ENCODE assay signal across 8 mouse cellular contexts in the genomic region with DNA sequence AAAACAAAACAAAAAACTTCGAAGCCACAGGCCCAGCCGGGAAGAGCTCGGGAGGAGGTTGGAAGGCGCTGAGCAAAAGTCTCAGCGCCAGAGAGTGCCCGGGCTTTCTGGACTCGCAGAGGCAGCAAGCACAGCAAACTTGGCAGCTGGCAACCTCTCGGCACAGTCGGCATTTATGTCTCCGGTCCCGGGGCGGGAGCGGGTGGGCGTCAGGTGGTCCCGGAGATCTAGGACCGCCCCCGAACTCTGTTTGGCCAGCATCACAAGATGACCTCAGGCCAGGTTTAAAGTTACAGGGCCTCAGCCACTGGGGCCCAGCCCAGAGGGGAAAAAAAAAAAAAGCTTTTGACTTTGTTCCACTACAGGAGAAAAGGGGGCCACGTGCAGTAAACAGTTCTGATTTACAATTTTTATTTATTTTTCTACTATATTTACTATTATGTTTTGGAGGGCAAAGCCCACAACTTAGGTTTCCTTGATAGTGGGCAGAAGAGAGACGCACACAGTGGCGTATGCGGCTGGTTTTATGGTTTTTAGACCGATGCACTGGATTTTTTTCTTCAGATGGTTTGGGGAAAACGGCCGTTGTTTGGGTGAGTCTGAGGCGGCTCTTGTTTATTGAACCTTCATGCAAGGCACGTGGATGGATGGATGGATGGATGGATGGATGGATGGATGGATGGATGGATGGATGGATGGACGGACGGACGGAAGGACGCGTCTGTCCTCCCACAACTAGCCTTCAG. TPM values are rescaled to one million over a fixed set of nuclear protein-coding genes. Genes with fewer than 3 reads are reported as not detected.
DNase-seq lines count a peak whose midpoint lies in the region; ATAC-seq and TF ChIP-seq lines count a peak whose summit lies in the region.

A gene (minus strand): TSS at position 240 of the 746 bp plus-strand sequence.

- intact Hi-C loops in heart, adult 2 months (cut with DNase I): no loop called here

- H3K9ac ChIP-seq in heart, adult 2 months (ENCODE audit: low read depth, low read length): no peak within 1 kb of the TSS
- 0 out of 2 replicates have a peak within 1 kb of the TSS, but pooled peaks have one; percentile 7 for H3K9ac ChIP-seq in limb, embryonic 15.5 days
- peak within 1 kb of the TSS; percentile 24; the same call in 1 of the 2 replicates for H3K9ac ChIP-seq in midbrain, postnatal 0 days (replicated peaks; ENCODE audit: low read length, poor library complexity, severe bottlenecking)

- TF ChIP-seq POLR2A in heart, adult 2 months (IDR thresholded peaks at IDR 0.05; ENCODE audit: insufficient read depth, low read depth, low read length): 0 out of 2 replicates have a peak, but pooled peaks have one; percentile 20
- TF ChIP-seq POLR2A in kidney, adult 2 months (IDR thresholded peaks at IDR 0.05; ENCODE audit: low read depth, low read length): no peak

- peak within 1 kb of the TSS; percentile 86 for H3K27ac ChIP-seq in embryonic facial prominence, embryonic 10.5 days (replicated peaks)
- no peak within 1 kb of the TSS for H3K27ac ChIP-seq in heart, adult 2 months
- no peak within 1 kb of the TSS for H3K27ac ChIP-seq in kidney, adult 2 months (ENCODE audit: insufficient read depth, low read depth, low read length)
- H3K27ac ChIP-seq in limb, embryonic 15.5 days: peak within 1 kb of the TSS; percentile 77
- H3K27ac ChIP-seq in midbrain, postnatal 0 days (ENCODE audit: low read depth, low read length): no peak within 1 kb of the TSS

- ATAC-seq in limb, embryonic 15.5 days (ENCODE audit: insufficient number of reproducible peaks, low FRiP score, low TSS enrichment, low read depth): peak; percentile 46
- ATAC-seq in midbrain, postnatal 0 days (ENCODE audit: low FRiP score): peak; percentile 51; the same call in 1 of the 2 replicates

- 1% methylated on average over 31 of the region's 31 CpGs for WGBS in embryonic facial prominence, embryonic 10.5 days
- 8% methylated on average over 31 of the region's 31 CpGs for WGBS in heart, adult 2 months
- WGBS in kidney, adult 2 months: 13% methylated on average over 31 of the region's 31 CpGs
- 2% methylated on average over 31 of the region's 31 CpGs for WGBS in limb, embryonic 15.5 days
- WGBS in midbrain, postnatal 0 days: 4% methylated on average over 31 of the region's 31 CpGs

- no peak for TF ChIP-seq EP300 in heart, adult 2 months (IDR thresholded peaks at IDR 0.05; ENCODE audit: insufficient read depth, low read depth, low read length)

- DNase-seq in adrenal gland, postnatal 10 days: peak; percentile 54
- DNase-seq in embryonic facial prominence, embryonic 10.5 days (ENCODE audit: low spot score): peak; percentile 90
- peak; percentile 55 to 57 for DNase-seq in heart, adult 2 months
- peak; percentile 16 for DNase-seq in kidney, adult 2 months
- peak; percentile 82 for DNase-seq in midbrain, postnatal 0 days (ENCODE audit: low spot score)
- peak; percentile 61 for DNase-seq in testis, postnatal 14 days (ENCODE audit: low spot score)
- no peak for DNase-seq in spleen, postnatal 4 days (ENCODE audit: low spot score in 2 of 2)

- H3K36me3 ChIP-seq in embryonic facial prominence, embryonic 10.5 days (replicated peaks): no peaks in the 10 kb centered on the region
- no peaks in the 10 kb centered on the region for H3K36me3 ChIP-seq in heart, adult 2 months (ENCODE audit: control insufficient read depth, insufficient read depth, low read length)
- H3K36me3 ChIP-seq in kidney, adult 2 months (ENCODE audit: control insufficient read depth, insufficient read depth, low read length): no peaks in the 10 kb centered on the region
- no peaks in the 10 kb centered on the region for H3K36me3 ChIP-seq in limb, embryonic 15.5 days
- H3K36me3 ChIP-seq in midbrain, postnatal 0 days (ENCODE audit: insufficient read depth, low read length): no peaks in the 10 kb centered on the region

- H3K27me3 ChIP-seq in embryonic facial prominence, embryonic 10.5 days (replicated peaks; ENCODE audit: low read depth, poor library complexity, severe bottlenecking): peaks cover 50% of the 10 kb centered on the region
- H3K27me3 ChIP-seq in heart, adult 2 months (ENCODE audit: control insufficient read depth, insufficient read depth, low read length): no peaks in the 10 kb centered on the region; the same call in 1 of the 2 replicates
- no peaks in the 10 kb centered on the region; the same call in 1 of the 2 replicates for H3K27me3 ChIP-seq in kidney, adult 2 months (replicated peaks; ENCODE audit: control insufficient read depth, insufficient read depth, low read length)
- 0 out of 2 replicates have a peak, but pooled peaks cover 2% of the 10 kb centered on the region for H3K27me3 ChIP-seq in limb, embryonic 15.5 days
- H3K27me3 ChIP-seq in midbrain, postnatal 0 days (ENCODE audit: insufficient read depth, low read length): 0 out of 2 replicates have a peak, but pooled peaks cover 5% of the 10 kb centered on the region

- H3K79me2 ChIP-seq in heart, adult 2 months (replicated peaks; ENCODE audit: control insufficient read depth, insufficient read depth, low read length): no peaks in the 10 kb centered on the region

- H3K9me3 ChIP-seq in embryonic facial prominence, embryonic 10.5 days: no peaks in the 10 kb centered on the region
- no peaks in the 10 kb centered on the region for H3K9me3 ChIP-seq in limb, embryonic 15.5 days
- H3K9me3 ChIP-seq in midbrain, postnatal 0 days (ENCODE audit: low read length): no peaks in the 10 kb centered on the region

- peak within 1 kb of the TSS; percentile 66 for H3K4me3 ChIP-seq in embryonic facial prominence, embryonic 10.5 days
- peak within 1 kb of the TSS; percentile 39; the same call in 1 of the 2 replicates for H3K4me3 ChIP-seq in heart, adult 2 months
- H3K4me3 ChIP-seq in kidney, adult 2 months (ENCODE audit: insufficient read depth, low read depth, low read length): peak within 1 kb of the TSS; percentile 29
- H3K4me3 ChIP-seq in limb, embryonic 15.5 days: peak within 1 kb of the TSS; percentile 45
- H3K4me3 ChIP-seq in midbrain, postnatal 0 days (ENCODE audit: low read depth, low read length): peak within 1 kb of the TSS; percentile 34

- peak within 1 kb of the TSS; percentile 65 for H3K4me2 ChIP-seq in limb, embryonic 15.5 days
- H3K4me2 ChIP-seq in midbrain, postnatal 0 days (ENCODE audit: low read depth, low read length, poor library complexity, severe bottlenecking): peak within 1 kb of the TSS; percentile 54

- peaks cover 64% of the 10 kb centered on the region for H3K4me1 ChIP-seq in embryonic facial prominence, embryonic 10.5 days
- peaks cover 2% of the 10 kb centered on the region for H3K4me1 ChIP-seq in heart, adult 2 months (ENCODE audit: control insufficient read depth, insufficient read depth, low read length)
- H3K4me1 ChIP-seq in kidney, adult 2 months (ENCODE audit: control insufficient read depth, insufficient read depth, low read length): no peaks in the 10 kb centered on the region; the same call in 1 of the 2 replicates
- H3K4me1 ChIP-seq in limb, embryonic 15.5 days: peaks cover 51% of the 10 kb centered on the region
- H3K4me1 ChIP-seq in midbrain, postnatal 0 days (ENCODE audit: insufficient read depth, low read length): no peaks in the 10 kb centered on the region

- TF ChIP-seq CTCF in heart, adult 2 months (IDR thresholded peaks at IDR 0.05): no peak
- no peak for TF ChIP-seq CTCF in kidney, adult 2 months (conservative IDR thresholded peaks at IDR 0.05; ENCODE audit: insufficient read depth, insufficient read length, low read depth, low read length)
- TF ChIP-seq CTCF in midbrain, postnatal 0 days (IDR thresholded peaks at IDR 0.05): no peak

RNA-seq across cellular contexts. Expression of the gene that starts here (rescaled TPM):
- 10 to 100 TPM in 1 of 2 experiments, 1 to 10 TPM in 1; 9.3 to 11.1 TPM for total RNA-seq in adrenal gland, postnatal 10 days (2021)
- polyA plus RNA-seq in embryonic facial prominence, embryonic 10.5 days (2016; fragmentation: Nextera tagmentation; extraction: Ambion mirVana): 38.0 and 43.0 TPM in 2 replicates
- total RNA-seq in heart, adult 2 months (2021): 1 to 10 TPM; 5.8 TPM
- 2.7 and 5.0 TPM in 2 replicates for polyA plus RNA-seq in heart, adult 2 months (2012; rRNA removed)
- polyA plus RNA-seq in kidney, adult 2 months (2012; rRNA removed): 3.2 and 4.5 TPM in 2 replicates
- 64.0 and 70.4 TPM in 2 replicates for polyA plus RNA-seq in limb, embryonic 15.5 days (2015; fragmentation: Nextera tagmentation; extraction: Ambion mirVana)
- 32.3 and 37.6 TPM in 2 replicates for total RNA-seq in midbrain, postnatal 0 days (2014; rRNA removed)
- polyA plus RNA-seq in midbrain, postnatal 0 days (2015; fragmentation: Nextera tagmentation; extraction: Ambion mirVana): 33.6 and 35.2 TPM in 2 replicates

Comparison
In these comparisons a context has a peak if more than half of its experiments do, and no peak if none do; other contexts are left out.
1. DNase-seq: peak in adrenal gland, postnatal 10 days (single experiment), embryonic facial prominence, embryonic 10.5 days (single experiment), heart, adult 2 months (2 of 2), kidney, adult 2 months (single experiment), midbrain, postnatal 0 days (single experiment) and testis, postnatal 14 days (single experiment); none in spleen, postnatal 4 days (0 of 2).
2. H3K27ac ChIP-seq: peak in embryonic facial prominence, embryonic 10.5 days (single experiment) and limb, embryonic 15.5 days (single experiment); none in heart, adult 2 months (single experiment), kidney, adult 2 months (single experiment) and midbrain, postnatal 0 days (single experiment).
3. Peak in every context shown above with its lines, with median percentiles within 50 percentile points of each other: H3K4me3 ChIP-seq.